Mouse (Mus musculus) liver, embryonic 15.5 days (tissue): ENCODE measurements around the gene Lig4. TPM values are rescaled to one million over a fixed set of nuclear protein-coding genes. Genes with fewer than 3 reads are reported as not detected.

Source experiments
- ATAC-seq: fragments of 200-750 bp; cut with Nextera tagmentation; 2 replicates; pipeline ENCODE4 v1.8.0; 2017; ENCODE audit warnings: moderate number of reproducible peaks, mild to moderate bottlenecking, moderate library complexity; ENCODE audit not compliant: insufficient read depth
- H3K27ac ChIP-seq: fragments of 300-500 bp; sonication (generic); replicated peaks from 2 replicates; pipeline ENCODE4 v1.5.1; 2015; ENCODE audit warnings: mild to moderate bottlenecking, inconsistent platforms
- H3K27me3 ChIP-seq: fragments of 300-500 bp; sonication (generic); 2 replicates; pipeline ENCODE4 v1.6.1; 2015; ENCODE audit warnings: mild to moderate bottlenecking, inconsistent platforms
- H3K36me3 ChIP-seq: fragments of 300-500 bp; sonication (generic); replicated peaks from 2 replicates; pipeline ENCODE4 v1.6.1; 2015; ENCODE audit warnings: moderate library complexity, mild to moderate bottlenecking, inconsistent platforms
- H3K4me1 ChIP-seq: fragments of 300-500 bp; sonication (generic); replicated peaks from 2 replicates; pipeline ENCODE4 v1.6.1; 2015; ENCODE audit warnings: inconsistent platforms
- H3K4me2 ChIP-seq: fragments of 300-500 bp; sonication (generic); 2 replicates; pipeline ENCODE4 v1.6.1; 2015; ENCODE audit warnings: moderate library complexity, mild to moderate bottlenecking, inconsistent platforms
- H3K4me3 ChIP-seq: fragments of 300-500 bp; sonication (generic); replicated peaks from 2 replicates; pipeline ENCODE4 v1.5.1; 2015; ENCODE audit warnings: mild to moderate bottlenecking, inconsistent platforms
- H3K9ac ChIP-seq: fragments of 300-500 bp; sonication (generic); 2 replicates; pipeline ENCODE4 v1.6.1; 2015; ENCODE audit warnings: moderate library complexity, mild to moderate bottlenecking, inconsistent platforms
- H3K9me3 ChIP-seq: fragments of 300-500 bp; sonication (generic); replicated peaks from 2 replicates; pipeline ENCODE4 v1.6.1; 2016; ENCODE audit warnings: inconsistent platforms
- WGBS: fragments of 180-500 bp; shearing (Covaris S2); methylation state at CpG from one replicate; pipeline ENCODE4 v1.1.7; 2015; ENCODE audit warnings: mixed read lengths; ENCODE audit not compliant: insufficient replicate concordance; 5-methylcytosine and 5-hydroxymethylcytosine counted together
- polyA plus RNA-seq: library from polyadenylated mRNA; unstranded; fragments of >200 nt; fragmentation: Nextera tagmentation; extraction: Ambion mirVana; gene quantifications from 2 replicates; pipeline ENCODE4 v1.2.1, GENCODE M21; 2015

The Lig4 gene
- polyA plus RNA-seq, 1 experiment from 2014 or later = 0.66 TPM

DNA sequence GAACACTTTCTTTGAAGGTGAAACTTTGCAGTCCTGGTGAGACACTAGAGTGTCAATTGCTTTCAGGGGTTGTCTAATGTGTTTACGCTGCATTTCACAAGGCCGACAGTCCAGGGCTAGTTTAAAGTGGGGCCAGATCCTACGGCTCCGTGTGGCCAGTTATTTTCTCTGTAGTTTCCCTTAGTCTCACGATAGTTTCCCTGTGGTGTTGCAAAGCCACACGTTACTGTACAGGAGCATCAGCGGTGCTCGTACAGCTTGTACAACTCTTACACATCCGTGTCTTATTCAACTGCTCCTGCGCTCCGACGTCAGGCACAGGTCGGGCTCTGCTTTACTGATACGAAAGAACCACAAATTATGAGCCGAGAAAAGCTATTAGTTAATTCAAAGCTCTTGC is 470 bp downstream of the Lig4 start:
- no peak for ATAC-seq
- H3K27ac ChIP-seq = peak overlapping the region; percentile 83
- peak overlapping the region; percentile 30; the same call in 1 of the 2 replicates for H3K9ac ChIP-seq
- peak overlapping the region; percentile 88 for H3K4me3 ChIP-seq
- peaks cover 51% of the 10 kb centered on the region for H3K4me1 ChIP-seq
- H3K9me3 ChIP-seq = no peaks in the 10 kb centered on the region
- H3K27me3 ChIP-seq = no peaks in the 10 kb centered on the region
- H3K36me3 ChIP-seq = peaks cover 8% of the 10 kb centered on the region
- WGBS = 37% methylated on average over 15 of the region's 15 CpGs
- peak overlapping the region; percentile 81 for H3K4me2 ChIP-seq

- H3K4me2 ChIP-seq = peak overlapping the region; percentile 81
- ATAC-seq = peak; percentile 92
- peak overlapping the region; percentile 55 for H3K9ac ChIP-seq
- WGBS = under 1% methylated on average over 47 of the region's 47 CpGs
- H3K27me3 ChIP-seq = no peaks in the 10 kb centered on the region
- H3K4me1 ChIP-seq = peaks cover 49% of the 10 kb centered on the region
- H3K36me3 ChIP-seq = peaks cover 8% of the 10 kb centered on the region
- peak overlapping the region; percentile 88 for H3K4me3 ChIP-seq
- no peaks in the 10 kb centered on the region for H3K9me3 ChIP-seq
- peak overlapping the region; percentile 83 for H3K27ac ChIP-seq
These were observed 1.4 kb downstream of the Lig4 start for GRCm38 (mm10) chr8:9975898-9976611.

GRCm38 (mm10) chr8:9975276-9975675 is 2.2 kb downstream of the Lig4 start:
- no peak overlapping the region for H3K27ac ChIP-seq
- no peaks in the 10 kb centered on the region for H3K9me3 ChIP-seq
- no peaks in the 10 kb centered on the region for H3K27me3 ChIP-seq
- no peak for ATAC-seq
- 28% methylated on average over 5 of the region's 5 CpGs for WGBS
- H3K4me1 ChIP-seq = peaks cover 41% of the 10 kb centered on the region
- H3K4me3 ChIP-seq = peak overlapping the region; percentile 88
- peak overlapping the region; percentile 81 for H3K4me2 ChIP-seq
- no peak overlapping the region for H3K9ac ChIP-seq
- peaks cover 8% of the 10 kb centered on the region for H3K36me3 ChIP-seq

DNA sequence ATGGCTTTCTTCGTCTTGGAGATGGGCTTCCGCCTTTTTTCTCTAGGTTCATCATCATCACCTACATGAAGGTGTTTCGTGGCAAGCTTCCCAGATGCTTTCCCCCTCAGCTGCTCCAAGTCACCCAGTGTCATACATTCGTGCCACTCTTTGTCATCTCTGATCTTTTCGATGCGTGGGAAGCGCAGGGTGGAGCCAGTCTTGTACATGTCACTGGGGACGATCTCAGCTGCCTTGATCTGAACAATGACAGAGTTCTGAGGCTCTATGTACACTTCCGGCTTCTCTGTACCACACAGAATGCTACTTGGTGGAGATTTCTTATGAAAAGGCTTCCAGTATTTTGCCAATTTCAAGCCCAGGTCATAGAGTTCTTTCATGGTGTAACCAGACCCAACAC is 5.6 kb downstream of the Lig4 start:
- peaks cover 8% of the 10 kb centered on the region for H3K36me3 ChIP-seq
- H3K27ac ChIP-seq = no peak overlapping the region
- H3K27me3 ChIP-seq = no peaks in the 10 kb centered on the region
- no peaks in the 10 kb centered on the region for H3K9me3 ChIP-seq
- no peak overlapping the region for H3K9ac ChIP-seq
- no peak overlapping the region for H3K4me2 ChIP-seq
- 77% methylated on average over 9 of the region's 9 CpGs for WGBS
- ATAC-seq = no peak
- H3K4me3 ChIP-seq = no peak overlapping the region
- H3K4me1 ChIP-seq = peaks cover 15% of the 10 kb centered on the region

GRCm38 (mm10) chr8:9959919-9960318 is 17.6 kb downstream of the Lig4 start:
- H3K4me1 ChIP-seq = no peaks in the 10 kb centered on the region
- no peaks in the 10 kb centered on the region for H3K9me3 ChIP-seq
- no peak overlapping the region for H3K27ac ChIP-seq
- WGBS = 46% methylated on average over 2 of the region's 2 CpGs
- H3K4me3 ChIP-seq = no peak overlapping the region
- no peaks in the 10 kb centered on the region for H3K36me3 ChIP-seq
- H3K27me3 ChIP-seq = no peaks in the 10 kb centered on the region
- H3K4me2 ChIP-seq = no peak overlapping the region
- ATAC-seq = no peak
- H3K9ac ChIP-seq = no peak overlapping the region

- H3K27ac ChIP-seq = no peak overlapping the region
- ATAC-seq = no peak
- no peaks in the 10 kb centered on the region for H3K4me1 ChIP-seq
- H3K4me3 ChIP-seq = no peak overlapping the region
- H3K27me3 ChIP-seq = no peaks in the 10 kb centered on the region
- H3K4me2 ChIP-seq = no peak overlapping the region
- no peaks in the 10 kb centered on the region for H3K36me3 ChIP-seq
- WGBS = 42% methylated on average over 4 of the region's 4 CpGs
- H3K9me3 ChIP-seq = no peaks in the 10 kb centered on the region
- no peak overlapping the region for H3K9ac ChIP-seq
These were observed 19.1 kb downstream of the Lig4 start for GRCm38 (mm10) chr8:9958338-9958737.

GRCm38 (mm10) chr8:9949134-9949890 is 28.2 kb downstream of the Lig4 start:
- Histone ChIP-seq H3K4me2 (no peak overlapping the region), H3K36me3 (no peaks in the 10 kb centered on the region), H3K27me3 (no peaks in the 10 kb centered on the region), H3K4me1 (no peaks in the 10 kb centered on the region), H3K9me3 (no peaks in the 10 kb centered on the region), H3K27ac (no peak overlapping the region), H3K9ac (no peak overlapping the region), H3K4me3 (no peak overlapping the region)
- no peak for ATAC-seq
- WGBS = 51% methylated on average over 10 of the region's 10 CpGs

- Histone ChIP-seq H3K27me3 (no peaks in the 10 kb centered on the region), H3K27ac (no peak overlapping the region), H3K4me1 (no peaks in the 10 kb centered on the region), H3K4me3 (no peak overlapping the region), H3K9me3 (no peaks in the 10 kb centered on the region), H3K9ac (no peak overlapping the region), H3K4me2 (no peak overlapping the region), H3K36me3 (no peaks in the 10 kb centered on the region)
- ATAC-seq = no peak
- WGBS = 48% methylated on average over 7 of the region's 7 CpGs
These were observed 41.9 kb downstream of the Lig4 start for GRCm38 (mm10) chr8:9935574-9935973.

DNA sequence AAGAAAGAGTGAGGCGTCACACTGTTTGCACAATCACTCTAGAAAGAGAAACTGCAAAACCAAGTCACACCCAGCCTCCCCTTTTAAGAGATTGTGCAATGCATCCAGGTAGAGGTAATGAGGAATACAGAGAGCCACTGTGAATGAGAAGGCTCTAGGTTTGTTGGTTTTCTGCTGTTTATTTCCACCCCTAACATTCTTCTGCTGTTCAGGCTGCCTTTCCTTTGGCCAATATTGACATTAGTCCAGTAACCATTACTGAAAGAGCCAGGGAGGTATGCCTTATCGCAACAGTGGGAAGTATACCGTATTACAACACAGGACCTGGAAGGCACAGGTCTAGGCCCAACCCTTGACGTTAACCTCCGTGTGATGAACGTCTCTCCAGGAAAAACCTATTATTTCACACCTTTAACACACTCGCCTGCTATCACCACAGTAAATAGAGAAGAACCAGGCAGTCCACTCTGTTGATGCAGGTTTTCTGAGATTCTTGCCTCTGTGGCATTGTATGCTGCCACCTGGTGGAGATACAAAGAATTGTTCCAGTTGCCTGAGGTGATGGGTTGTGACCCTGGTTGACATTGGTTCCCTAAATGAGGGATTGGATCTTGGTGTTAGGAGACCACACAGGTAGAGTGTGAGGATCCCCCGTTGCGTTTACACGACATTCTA is 42.5 kb downstream of the Lig4 start:
- 20% methylated on average over 10 of the region's 10 CpGs for WGBS
- ATAC-seq = peak; percentile 74
- H3K4me1 ChIP-seq = no peaks in the 10 kb centered on the region

DNA sequence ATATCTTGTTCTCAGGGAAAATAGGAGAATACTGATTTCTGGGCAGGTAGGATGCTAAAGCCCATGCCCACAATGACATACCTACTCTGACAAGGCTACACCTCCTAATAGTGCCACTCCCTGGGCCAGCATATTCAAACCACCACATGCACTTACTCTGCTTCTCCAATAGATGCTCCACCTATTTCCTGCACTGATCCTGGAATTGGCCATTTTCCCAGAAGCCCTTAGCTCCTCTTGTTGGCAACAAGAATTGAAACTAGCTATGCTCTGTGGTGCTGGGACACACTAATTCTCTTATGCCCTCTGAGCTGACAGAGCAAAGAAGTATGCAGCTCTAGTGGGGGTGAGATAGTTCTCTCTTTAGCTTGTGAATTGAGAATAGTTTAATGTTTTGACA is 44.8 kb downstream of the Lig4 start:
- H3K27ac ChIP-seq = no peak overlapping the region
- no peaks in the 10 kb centered on the region for H3K9me3 ChIP-seq
- no peak overlapping the region for H3K4me3 ChIP-seq
- H3K36me3 ChIP-seq = no peaks in the 10 kb centered on the region
- no peak overlapping the region for H3K9ac ChIP-seq
- no peaks in the 10 kb centered on the region for H3K4me1 ChIP-seq
- no peak overlapping the region for H3K4me2 ChIP-seq
- no peak for ATAC-seq
- no peaks in the 10 kb centered on the region for H3K27me3 ChIP-seq

More for the DNA sequence above, 42.5 kb downstream of the Lig4 start:
- Histone ChIP-seq H3K4me3 (no peak overlapping the region), H3K4me2 (no peak overlapping the region), H3K27me3 (no peaks in the 10 kb centered on the region), H3K36me3 (no peaks in the 10 kb centered on the region), H3K9ac (no peak overlapping the region), H3K9me3 (no peaks in the 10 kb centered on the region), H3K27ac (no peak overlapping the region)

DNA sequence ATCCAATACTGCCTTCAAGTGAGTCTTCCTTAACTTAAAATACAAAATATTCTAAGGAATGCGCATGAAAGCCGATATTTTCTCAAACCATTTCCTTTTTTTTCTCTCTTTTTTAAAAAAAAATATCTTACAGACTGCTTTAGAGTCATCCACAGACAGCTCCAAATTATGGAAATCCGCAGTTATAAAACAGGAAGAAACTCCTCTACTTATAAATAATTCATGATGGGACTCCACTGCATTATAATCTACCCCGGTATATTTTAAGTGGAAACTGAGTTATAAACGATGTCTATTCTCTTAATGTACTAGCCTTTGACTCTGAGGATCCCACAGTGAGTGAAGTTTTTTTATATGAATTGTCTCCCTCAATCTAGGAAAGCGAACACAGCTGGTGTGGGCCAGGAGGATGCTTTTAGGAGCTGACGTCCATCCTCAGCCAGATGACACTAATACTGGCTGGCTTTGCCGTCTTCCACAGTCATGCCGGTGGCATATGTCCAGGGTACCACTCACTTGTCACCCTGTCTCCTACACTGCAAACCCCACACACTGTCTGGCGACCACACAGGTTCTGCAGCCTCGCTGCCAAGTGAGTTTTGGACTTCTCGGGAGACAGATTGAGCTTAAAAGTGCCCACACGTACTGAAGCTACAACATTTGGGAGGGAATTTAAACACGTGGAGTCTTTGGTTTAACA is 47.6 kb downstream of the Lig4 start:
- Histone ChIP-seq H3K27ac (no peak overlapping the region), H3K4me3 (no peak overlapping the region)

More for the DNA sequence above, 47.6 kb downstream of the Lig4 start:
- no peak overlapping the region for H3K9ac ChIP-seq
- 67% methylated on average over 14 of the region's 14 CpGs for WGBS
- H3K36me3 ChIP-seq = no peaks in the 10 kb centered on the region
- ATAC-seq = no peak
- H3K27me3 ChIP-seq = no peaks in the 10 kb centered on the region
- H3K9me3 ChIP-seq = no peaks in the 10 kb centered on the region
- no peak overlapping the region for H3K4me2 ChIP-seq
- H3K4me1 ChIP-seq = no peaks in the 10 kb centered on the region
